Comparison of ENCODE assay signal across 16 mouse cellular contexts in the genomic region with DNA sequence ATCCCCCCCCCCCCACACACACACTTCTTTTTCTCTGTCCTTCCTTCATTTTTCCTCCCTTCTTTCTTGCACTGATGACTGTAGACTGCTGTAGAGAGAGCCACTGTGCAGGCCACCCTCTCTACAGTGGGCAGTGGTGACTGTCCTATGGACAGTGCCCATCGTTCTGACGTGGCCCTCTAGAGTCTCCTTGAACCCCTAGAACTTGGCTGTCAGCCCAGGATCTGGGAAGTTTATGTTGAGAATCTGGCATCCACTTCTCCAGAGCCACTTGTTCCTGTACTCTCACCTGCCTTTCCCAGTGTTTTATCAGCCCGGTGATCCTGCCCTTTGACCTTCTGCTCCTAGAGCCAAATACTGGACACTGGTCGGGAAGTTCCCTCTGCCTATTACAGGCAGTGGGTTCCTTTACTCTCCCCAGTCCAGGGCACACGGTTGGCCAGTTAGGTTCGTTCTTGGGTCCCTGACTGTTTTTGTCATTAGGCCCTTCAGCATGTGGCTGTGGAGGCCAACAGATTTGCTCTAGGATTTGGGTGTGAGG. TPM values are rescaled to one million over a fixed set of nuclear protein-coding genes. Genes with fewer than 3 reads are reported as not detected.
DNase-seq lines count a peak whose midpoint lies in the region; ATAC-seq and TF ChIP-seq lines count a peak whose summit lies in the region.
"Had no signal": no experiment of that assay in that cellular context is flagged by ENCODE, and none has a peak within 500 bp of the region (broad histone marks: within the 10 kb centered on the region; RNA-seq: fewer than 3 reads in every experiment).

No protein-coding gene starts in this region.

- no peak for TF ChIP-seq EP300 in liver, postnatal 0 days (IDR thresholded peaks at IDR 0.05; ENCODE audit: low read depth)

- DNase-seq in heart, adult 11 months: no peak
- peak; percentile 74 for DNase-seq in adrenal gland, postnatal 14 days
- DNase-seq in liver, postnatal 0 days: peak; percentile 33
- peak; percentile 42 to 51 for DNase-seq in lung, postnatal 4 days
- DNase-seq in gastrocnemius, postnatal 4 days (ENCODE audit: low spot score in 2 of 2): no peak
- DNase-seq: cerebellum, adult 9-11 months; embryo, embryonic 11 days; gastrocnemius, adult 2 months; kidney, postnatal 10 days; thymus, postnatal 36 days had no signal

- 36% methylated on average over 6 of the region's 6 CpGs for WGBS in heart, embryonic 16.5 days
- 48% methylated on average over 6 of the region's 6 CpGs for WGBS in liver, postnatal 0 days (ENCODE audit: insufficient replicate concordance)
- WGBS in forebrain, embryonic 12.5 days: 68% methylated on average over 6 of the region's 6 CpGs

- no peaks in the 10 kb centered on the region for H3K9me3 ChIP-seq in heart, embryonic 16.5 days (replicated peaks; ENCODE audit: control insufficient read depth, low read length)
- H3K9me3 ChIP-seq in liver, postnatal 0 days (ENCODE audit: low read length): no peaks in the 10 kb centered on the region
- H3K9me3 ChIP-seq in forebrain, embryonic 12.5 days: no peaks in the 10 kb centered on the region
- H3K9me3 ChIP-seq: midbrain, embryonic 13.5 days had no signal

- TF ChIP-seq CTCF in liver, postnatal 0 days (IDR thresholded peaks at IDR 0.05; ENCODE audit: low read depth): no peak

- no peaks in the 10 kb centered on the region for H3K27me3 ChIP-seq in heart, embryonic 16.5 days (ENCODE audit: control insufficient read depth, insufficient read depth, low read length)
- no peaks in the 10 kb centered on the region for H3K27me3 ChIP-seq in liver, postnatal 0 days (ENCODE audit: insufficient read depth, low read length)
- peaks cover 11% of the 10 kb centered on the region; the same call in 1 of the 2 replicates for H3K27me3 ChIP-seq in forebrain, embryonic 12.5 days

- no peak overlapping the region for H3K4me3 ChIP-seq in heart, embryonic 16.5 days (ENCODE audit: low read length)
- H3K4me3 ChIP-seq in liver, postnatal 0 days (ENCODE audit: low read depth, low read length): no peak overlapping the region
- H3K4me3 ChIP-seq in forebrain, embryonic 12.5 days (replicated peaks): no peak overlapping the region
- H3K4me3 ChIP-seq: gastrocnemius, adult 2 months; midbrain, embryonic 13.5 days had no signal

- H3K9ac ChIP-seq in heart, embryonic 16.5 days (ENCODE audit: low read length): no peak overlapping the region
- no peak overlapping the region for H3K9ac ChIP-seq in liver, postnatal 0 days (replicated peaks)
- H3K9ac ChIP-seq in forebrain, embryonic 12.5 days: no peak overlapping the region
- H3K9ac ChIP-seq: hindbrain, embryonic 14.5 days; midbrain, embryonic 13.5 days had no signal

- no peaks in the 10 kb centered on the region for H3K36me3 ChIP-seq in heart, embryonic 16.5 days (ENCODE audit: control insufficient read depth, insufficient read depth)
- H3K36me3 ChIP-seq in liver, postnatal 0 days (replicated peaks; ENCODE audit: insufficient read depth, low read length): no peaks in the 10 kb centered on the region
- H3K36me3 ChIP-seq in forebrain, embryonic 12.5 days (replicated peaks): no peaks in the 10 kb centered on the region
- H3K36me3 ChIP-seq: midbrain, embryonic 13.5 days had no signal

- no peak overlapping the region for H3K4me2 ChIP-seq in heart, embryonic 16.5 days (ENCODE audit: low read depth, low read length)
- no peak overlapping the region for H3K4me2 ChIP-seq in liver, postnatal 0 days (ENCODE audit: low read depth, low read length)
- no peak overlapping the region for H3K4me2 ChIP-seq in forebrain, embryonic 12.5 days
- H3K4me2 ChIP-seq: heart, embryonic 11.5 days; hindbrain, embryonic 14.5 days; midbrain, embryonic 13.5 days had no signal

- H3K4me1 ChIP-seq in heart, embryonic 16.5 days (ENCODE audit: control insufficient read depth, insufficient read depth, low read length): peaks cover 30% of the 10 kb centered on the region
- H3K4me1 ChIP-seq in liver, postnatal 0 days (ENCODE audit: insufficient read depth): no peaks in the 10 kb centered on the region
- peaks cover 25% of the 10 kb centered on the region for H3K4me1 ChIP-seq in forebrain, embryonic 12.5 days

- ATAC-seq in heart, embryonic 16.5 days (replicated peaks; ENCODE audit: extremely low read depth, insufficient read depth, low FRiP score): 0 out of 2 replicates have a peak, but pooled peaks have one; percentile 54
- ATAC-seq in liver, postnatal 0 days: peak; percentile 48; the same call in 1 of the 2 replicates
- no peak for ATAC-seq in forebrain, embryonic 12.5 days (ENCODE audit: low FRiP score)
- ATAC-seq: intestine, postnatal 0 days; midbrain, embryonic 13.5 days had no signal

- peak overlapping the region; percentile 52; the same call in 1 of the 2 replicates for H3K27ac ChIP-seq in heart, embryonic 16.5 days (ENCODE audit: low read length)
- H3K27ac ChIP-seq in liver, postnatal 0 days (ENCODE audit: low read depth): no peak overlapping the region
- H3K27ac ChIP-seq in forebrain, embryonic 12.5 days: no peak overlapping the region
- H3K27ac ChIP-seq: gastrocnemius, adult 2 months; hindbrain, embryonic 14.5 days; midbrain, embryonic 13.5 days had no signal

RNA-seq across cellular contexts. Expression of gene Wnt11, which starts 39.6 kb away (rescaled TPM):
- polyA plus RNA-seq in heart, embryonic 16.5 days (2015; fragmentation: Nextera tagmentation; extraction: Ambion mirVana): 7.8 and 9.8 TPM in 2 replicates
- total RNA-seq in adrenal gland, postnatal 14 days (2021): 1.8 and 7.4 TPM in 2 replicates
- 0.12 and 0.40 TPM in 2 replicates for polyA plus RNA-seq in liver, postnatal 0 days (2015; fragmentation: Nextera tagmentation; extraction: Ambion mirVana)
- polyA plus RNA-seq in forebrain, embryonic 12.5 days (2016; fragmentation: Nextera tagmentation; extraction: Ambion mirVana): 1.7 and 2.6 TPM in 2 replicates
- 10 to 100 TPM; 16.4 to 19.9 TPM for total RNA-seq in gastrocnemius, postnatal 4 days (2021)

Comparison
In these comparisons a context has a peak if more than half of its experiments do, and no peak if none do; other contexts are left out.
1. DNase-seq: peak in adrenal gland, postnatal 14 days (single experiment), liver, postnatal 0 days (single experiment) and lung, postnatal 4 days (2 of 2); none in heart, adult 11 months (single experiment) and gastrocnemius, postnatal 4 days (0 of 2).